Mouse (Mus musculus): ENCODE results near the gene Lamtor3.

DNA sequence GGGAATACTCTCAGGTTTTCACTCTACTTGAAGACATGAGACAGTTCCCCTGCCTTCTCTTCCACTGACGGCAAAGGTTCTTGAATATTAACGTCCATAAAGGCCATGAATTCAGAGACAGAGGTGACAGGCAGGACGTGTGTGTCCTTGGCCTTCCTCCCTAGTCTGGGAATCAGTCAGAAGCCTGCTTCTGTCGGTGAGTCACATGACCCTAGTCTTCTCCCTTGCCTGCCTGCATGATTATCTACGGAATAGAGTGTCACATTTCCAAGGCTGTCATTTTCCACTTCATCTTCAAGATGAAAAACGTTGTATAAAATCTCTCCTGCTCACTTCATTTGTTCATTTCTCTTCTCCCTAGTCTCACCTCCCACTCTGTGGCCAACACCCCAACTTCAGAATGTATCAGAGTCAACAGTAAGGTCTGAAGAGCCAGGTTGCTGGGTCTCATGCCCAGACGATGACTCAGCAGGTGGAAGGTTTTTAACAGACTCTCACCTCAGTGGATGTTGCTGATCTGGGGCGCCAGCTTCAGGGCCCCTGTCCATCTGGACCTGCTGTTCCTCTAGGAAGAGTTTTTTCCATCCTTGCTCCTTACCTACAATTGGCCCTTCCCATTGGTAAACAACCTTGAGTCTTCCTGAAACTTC, 43.6 kb downstream of the Lamtor3 start:
- no peak for TF ChIP-seq CTCF (IDR thresholded peaks at IDR 0.05; ENCODE audit: low read depth)
- TF ChIP-seq EP300 (IDR thresholded peaks at IDR 0.05; ENCODE audit: low read depth) = no peak
